Mouse (Mus musculus): Measurements from ENCODE around the gene Grasp.
A peak's percentile ranks its signal among the peaks of the same experiment; 100 is the strongest.

The Grasp gene

DNA sequence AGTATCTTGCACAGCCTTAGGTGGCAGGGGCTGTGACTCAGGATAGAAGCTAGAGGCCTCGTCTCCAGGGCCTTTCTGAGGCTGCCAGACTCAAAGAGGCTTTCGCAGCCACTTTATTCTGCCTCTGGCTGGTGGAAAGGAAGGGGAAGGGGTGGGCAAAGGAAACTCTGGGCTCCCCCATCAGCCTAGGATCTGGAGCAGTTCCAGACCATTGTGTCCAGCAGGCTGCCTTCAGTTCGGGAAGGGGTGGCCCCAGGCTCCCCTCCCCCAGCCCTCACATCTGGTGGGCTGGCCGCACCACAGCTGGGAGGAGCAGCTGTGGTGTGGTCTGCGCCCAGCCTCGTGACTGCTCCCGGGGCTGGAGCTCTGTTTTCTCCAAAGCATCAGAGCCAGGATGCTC, 4.0 kb downstream of the Grasp start:
- DNase-seq (ENCODE audit: low read depth, low spot score) = no peak

DNA sequence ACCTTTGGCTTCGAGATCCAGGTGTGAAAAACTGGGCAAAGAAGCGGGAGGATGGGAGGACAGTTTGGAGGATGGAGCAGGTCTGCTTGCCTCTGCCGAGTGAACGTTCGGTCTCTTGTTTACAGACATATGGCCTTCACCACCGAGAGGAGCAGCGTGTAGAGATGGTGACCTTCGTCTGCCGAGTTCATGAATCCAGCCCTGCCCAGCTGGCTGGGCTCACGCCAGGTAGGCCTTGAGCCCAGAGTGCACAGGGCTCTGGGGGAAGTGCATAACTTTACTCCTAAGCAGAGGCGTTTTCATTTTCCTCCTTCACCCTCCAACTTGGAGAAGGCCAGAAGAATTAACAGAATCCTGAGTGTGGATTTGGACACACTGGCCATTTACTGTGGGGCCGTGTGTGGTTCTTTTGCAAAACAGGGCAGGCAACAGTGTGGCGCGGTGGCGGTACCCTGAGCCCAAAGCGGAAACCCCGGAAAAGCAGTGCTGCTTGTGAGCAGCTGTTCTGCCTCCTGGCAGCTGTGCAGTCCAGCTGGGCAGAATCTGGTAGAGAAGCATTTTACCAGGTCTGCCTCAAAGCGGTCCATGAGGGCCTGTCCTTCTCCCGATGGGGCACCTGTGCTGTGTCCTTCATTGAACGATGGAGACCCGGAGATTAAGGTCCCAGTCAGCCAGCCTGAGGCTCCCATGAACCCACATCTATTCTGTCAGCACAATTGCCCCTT, 5.0 kb downstream of the Grasp start:
- no peak for DNase-seq (ENCODE audit: low read depth, low spot score)

DNA sequence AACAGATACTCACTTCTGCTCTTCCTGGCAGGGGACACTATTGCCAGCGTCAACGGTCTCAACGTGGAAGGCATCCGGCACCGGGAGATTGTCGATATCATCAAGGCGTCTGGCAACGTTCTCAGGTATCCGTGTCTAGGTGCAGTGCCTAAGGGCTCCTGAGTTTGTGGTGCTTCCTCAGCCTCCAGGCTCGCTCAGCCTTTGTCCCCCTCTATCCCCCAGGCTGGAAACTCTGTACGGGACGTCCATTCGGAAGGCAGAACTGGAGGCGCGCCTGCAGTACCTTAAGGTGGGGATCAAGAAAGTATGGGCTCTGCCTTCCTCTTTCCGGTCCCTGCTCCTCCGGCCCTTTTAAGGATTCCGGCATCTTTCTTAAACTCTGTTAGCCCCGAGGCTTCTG, 6.5 kb downstream of the Grasp start:
- DNase-seq (ENCODE audit: low read depth, low spot score) = no peak

DNA sequence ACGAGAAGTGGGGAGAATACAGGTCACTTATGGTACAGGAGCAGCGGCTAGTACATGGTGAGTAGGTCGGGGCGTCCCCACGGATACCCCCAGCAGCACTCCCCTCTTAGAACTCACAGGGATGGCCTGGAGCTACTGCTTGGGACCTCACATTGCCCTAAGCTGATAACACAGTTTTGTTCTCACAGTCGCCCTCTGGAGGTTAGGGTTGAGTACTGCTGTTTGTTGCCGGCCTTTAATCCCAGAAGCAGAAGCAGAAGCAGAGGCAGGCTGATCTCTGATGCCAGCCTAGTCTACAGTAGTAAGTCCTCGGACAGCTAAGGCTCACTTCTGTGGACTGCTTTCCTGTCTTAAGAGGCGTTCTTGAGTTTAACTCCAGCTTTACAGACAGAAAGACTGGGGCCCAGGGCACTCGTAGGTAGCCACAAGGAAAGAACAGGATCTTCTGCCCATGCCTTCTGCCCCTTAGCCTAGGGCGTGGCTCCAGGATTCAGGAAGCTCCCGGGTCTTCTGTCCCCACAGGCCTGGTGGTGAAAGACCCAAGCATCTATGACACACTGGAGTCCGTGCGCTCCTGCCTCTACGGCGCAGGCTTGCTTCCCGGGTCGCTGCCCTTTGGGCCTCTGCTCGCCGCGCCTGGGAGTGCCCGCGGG, 7.1 kb downstream of the Grasp start:
- peak; percentile 73 for DNase-seq (ENCODE audit: low read depth, low spot score)

DNA sequence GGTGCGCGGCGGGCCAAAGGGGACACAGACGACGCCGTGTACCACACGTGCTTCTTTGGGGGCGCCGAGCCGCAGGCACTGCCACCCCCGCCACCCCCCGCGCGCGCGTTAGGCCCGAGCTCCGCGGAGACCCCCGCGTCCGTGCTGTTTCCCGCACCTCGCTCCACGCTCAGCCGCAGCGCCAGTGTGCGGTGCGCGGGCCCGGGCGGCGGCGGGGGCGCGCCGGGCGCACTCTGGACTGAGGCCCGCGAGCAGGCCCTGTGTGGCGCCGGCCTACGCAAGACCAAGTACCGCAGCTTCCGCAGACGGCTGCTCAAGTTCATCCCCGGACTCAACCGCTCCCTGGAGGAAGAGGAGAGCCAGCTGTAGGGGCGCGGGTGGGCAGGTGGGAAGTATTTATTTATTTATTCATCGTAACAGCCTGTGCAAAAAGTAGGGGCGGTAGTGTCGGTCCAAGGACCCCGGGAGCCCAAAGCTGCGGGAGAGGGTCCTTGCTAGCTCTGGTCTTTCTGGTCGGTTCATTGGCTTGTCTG, 7.7 kb downstream of the Grasp start:
- DNase-seq (ENCODE audit: low read depth, low spot score) = no peak

DNA sequence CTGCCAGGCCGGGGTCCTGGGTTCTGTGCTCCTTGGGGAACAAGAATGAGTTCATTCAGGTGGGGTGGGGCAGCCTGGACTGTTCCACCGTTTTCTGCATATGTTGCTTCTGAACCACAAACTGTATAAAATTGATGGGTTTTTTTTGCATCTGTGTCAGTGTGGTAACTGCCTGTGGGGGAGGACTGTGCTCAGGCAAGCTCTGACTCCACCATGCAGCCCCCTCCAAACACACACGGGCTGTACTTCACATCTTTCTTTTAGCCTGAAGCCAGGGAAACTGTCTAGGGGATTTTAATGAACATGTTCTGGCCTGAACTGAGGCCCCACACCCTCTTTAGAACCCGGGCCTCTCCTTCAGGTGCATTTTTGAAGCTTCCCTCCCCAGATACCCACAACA, 8.6 kb downstream of the Grasp start:
- DNase-seq (ENCODE audit: low read depth, low spot score) = no peak

DNA sequence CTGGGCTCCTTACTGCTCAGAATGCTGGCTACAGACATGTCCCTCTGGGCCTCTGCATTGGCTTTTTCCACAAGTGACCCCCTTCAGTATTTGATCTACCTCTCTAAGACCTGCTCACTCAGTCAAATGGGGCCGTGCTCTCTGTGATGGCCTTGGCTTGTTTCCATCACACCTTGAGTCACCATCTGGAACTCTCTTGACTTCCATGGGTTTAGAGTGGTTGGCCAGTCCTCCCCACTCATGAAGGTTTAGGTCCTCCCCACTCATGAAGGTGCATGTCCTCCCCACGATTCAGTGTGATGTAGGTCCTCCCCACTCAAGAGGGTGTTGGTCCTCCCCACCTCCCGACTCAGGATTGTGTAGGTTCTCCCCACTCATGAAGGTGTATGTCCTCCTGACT, 9.2 kb downstream of the Grasp start:
- no peak for DNase-seq (ENCODE audit: low read depth, low spot score)

DNA sequence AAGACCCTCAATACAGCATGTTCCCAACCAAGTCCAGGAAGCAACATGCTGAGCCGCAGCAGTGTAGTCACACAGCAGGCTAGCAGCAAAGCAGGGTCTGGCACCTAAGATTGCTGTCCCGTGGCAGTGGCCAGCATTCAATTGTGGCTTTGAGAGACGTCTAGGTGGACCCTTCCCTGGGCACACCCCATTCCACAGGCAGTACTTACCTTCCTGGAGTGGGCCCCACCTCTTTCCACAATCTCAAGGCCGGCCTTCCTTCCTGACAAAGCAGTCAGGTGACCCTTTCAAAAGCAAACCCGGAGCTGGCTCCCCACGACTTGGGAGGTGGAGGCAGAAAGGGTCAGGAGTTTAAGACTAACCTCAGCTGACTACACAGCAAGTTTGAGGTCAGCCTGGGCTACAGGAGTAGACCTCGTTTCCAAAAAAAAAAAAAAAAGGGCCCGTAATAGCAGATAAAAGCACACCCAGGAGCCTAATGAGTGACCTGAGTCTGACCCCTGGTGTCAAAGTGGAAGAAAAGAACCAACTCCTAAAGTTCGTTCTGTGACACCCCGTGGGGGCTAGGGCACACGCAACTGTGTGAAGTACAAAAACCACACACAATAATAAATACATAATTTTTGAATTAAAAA, 9.8 kb downstream of the Grasp start:
- DNase-seq (ENCODE audit: low read depth, low spot score) = no peak

DNA sequence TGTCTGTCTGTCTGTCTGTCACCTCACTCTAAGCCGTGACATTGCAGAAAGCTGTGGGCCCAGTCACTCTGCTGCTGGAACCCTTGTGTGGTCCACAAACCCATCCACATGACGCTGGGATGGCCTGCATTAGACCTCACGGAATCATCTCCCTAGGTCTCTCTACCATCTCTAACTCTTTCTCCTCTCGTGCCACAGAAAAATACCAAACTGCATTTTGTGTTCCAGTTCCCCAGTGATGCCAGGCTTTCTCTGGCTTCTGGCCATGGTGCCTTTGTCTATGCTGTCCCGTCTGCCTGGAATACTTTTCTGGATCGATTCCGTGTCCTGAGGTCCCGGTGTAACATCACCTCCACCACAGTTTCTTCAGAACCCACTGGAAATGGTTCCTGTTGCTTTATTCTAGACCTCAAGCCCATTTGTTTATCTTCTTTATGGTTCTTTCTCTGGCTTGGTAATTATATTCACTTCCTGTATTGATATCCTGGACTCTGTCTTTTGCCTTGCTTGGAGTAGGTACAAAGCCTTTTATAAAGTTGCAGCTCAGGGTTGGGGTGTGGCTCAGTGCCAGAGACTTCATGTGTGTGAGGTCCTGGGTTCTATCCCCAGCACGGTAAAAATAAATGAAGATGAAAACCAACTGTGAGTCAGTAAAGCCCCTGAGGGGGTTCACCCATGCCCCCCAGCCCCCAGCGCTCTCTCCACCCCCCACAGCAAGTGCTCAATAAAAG, 10.8 kb downstream of the Grasp start:
- DNase-seq (ENCODE audit: low read depth, low spot score) = no peak

DNA sequence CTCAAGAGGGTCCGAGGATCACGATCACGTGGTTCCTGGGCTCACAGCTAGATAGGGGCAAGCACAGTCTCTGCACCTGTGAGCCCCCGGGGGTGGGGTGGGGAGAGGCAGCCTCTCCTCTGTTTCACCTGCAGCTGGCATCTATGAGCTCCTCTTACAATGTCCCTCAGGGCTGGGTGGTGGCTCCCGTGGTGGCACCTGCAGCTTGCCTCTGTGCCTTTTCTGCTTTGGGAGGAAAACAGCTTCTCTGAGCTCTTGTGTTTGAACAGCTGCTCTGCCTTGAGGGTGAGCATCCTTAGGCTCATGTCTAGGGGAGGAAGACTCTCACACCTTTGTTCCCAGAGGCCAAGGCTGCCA, 11.3 kb downstream of the Grasp start:
- DNase-seq (ENCODE audit: low read depth, low spot score) = no peak

DNA sequence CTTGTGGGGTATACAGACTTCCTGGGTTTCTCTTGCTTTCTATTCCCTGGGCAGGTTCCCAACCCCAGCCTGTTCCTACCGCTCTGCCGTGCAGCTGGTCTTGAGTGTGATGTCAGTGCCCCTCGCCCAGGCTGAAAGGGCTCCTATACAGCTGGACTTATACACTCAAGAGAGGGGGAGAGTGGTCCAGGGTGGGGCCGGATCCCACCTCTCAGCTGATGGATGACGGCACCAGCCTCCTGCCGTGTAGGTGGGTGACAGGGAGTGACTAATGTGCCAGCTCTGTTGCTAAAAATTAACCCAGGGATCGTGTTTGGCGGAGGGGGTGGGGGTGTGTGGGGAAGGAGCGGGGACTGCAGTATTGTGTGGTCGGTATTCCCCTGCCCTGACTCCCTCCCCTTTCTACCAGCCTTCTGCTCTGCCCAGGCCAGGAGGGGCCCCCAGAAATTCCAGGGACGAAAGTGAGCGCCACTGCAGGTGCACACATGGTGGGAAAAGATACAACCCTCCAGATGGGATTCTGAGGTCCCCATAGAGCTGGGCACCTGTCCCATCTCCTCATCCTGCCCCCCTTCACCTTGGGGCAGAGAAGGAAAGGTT, 11.8 kb downstream of the Grasp start:
- DNase-seq (ENCODE audit: low read depth, low spot score) = no peak

DNA sequence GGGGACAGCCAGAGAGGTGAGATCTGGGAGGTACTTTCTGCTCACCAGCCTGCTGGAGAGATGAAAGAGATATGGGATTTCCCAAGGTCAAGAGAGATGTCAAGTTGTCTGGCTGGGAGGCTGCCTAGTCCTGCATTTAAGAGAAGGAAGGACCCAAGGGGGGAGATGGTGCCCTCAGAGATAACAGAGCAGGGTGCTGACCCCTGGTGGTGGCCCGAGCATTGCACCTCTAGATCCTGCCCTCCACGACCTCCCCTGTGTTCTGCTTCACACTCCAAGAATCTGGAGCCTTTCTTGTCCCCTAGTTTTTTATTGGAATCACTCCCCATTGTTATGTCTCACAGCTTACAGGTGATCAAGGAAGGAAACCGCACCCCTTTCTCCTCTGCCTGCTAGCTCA, 12.9 kb downstream of the Grasp start:
- DNase-seq (ENCODE audit: low read depth, low spot score) = peak; percentile 83

DNA sequence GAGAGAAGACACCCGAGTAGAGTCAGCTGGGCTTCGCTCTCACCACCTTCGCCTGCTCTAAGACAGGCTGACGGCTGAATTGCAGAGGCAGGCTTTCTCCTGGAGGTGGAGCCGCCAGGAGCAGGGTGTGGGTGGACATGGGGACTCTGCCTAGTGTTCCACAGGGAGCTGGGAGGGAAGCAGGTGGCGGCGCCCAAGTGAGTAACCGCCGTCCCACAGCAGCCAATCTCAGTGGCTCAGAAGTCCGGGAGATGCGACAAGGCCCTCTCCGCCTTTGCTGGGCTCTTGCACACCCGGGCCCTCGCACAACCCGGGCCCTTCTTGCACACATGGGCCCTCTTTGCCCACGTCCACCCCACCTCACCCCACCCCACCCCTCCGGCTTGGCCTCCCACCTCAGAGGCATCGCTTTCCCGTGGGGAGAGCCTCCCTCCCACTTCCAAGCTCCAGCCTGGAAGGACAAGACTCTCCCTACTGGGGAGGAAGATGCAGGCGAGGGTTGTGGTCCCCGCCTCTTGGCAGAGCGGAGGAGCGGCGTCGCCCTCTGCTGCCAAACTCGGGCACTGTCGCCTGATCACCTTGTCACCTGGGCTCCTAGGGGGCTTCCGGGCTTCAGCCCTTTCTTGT, 15.0 kb downstream of the Grasp start:
- DNase-seq (ENCODE audit: low read depth, low spot score) = peak; percentile 46

DNA sequence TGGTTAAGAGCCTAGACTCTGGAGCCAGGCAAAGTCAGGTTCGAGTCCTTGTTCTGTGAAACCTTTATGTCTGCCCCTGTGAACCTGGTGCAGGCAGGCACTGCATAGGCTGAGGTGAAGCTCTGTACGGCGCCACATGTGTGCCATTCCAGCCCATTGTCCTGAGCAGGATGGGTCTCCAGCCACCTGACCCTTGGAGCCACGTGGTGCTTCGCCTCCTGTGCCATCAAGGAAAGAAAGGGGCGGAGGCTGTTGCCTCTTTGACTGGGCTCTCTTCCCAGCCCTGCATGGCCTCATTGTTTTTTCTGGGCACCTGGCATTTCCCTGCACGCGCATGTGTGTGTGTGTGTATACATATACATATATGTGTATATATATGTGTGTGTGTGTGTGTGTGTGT, 15.8 kb downstream of the Grasp start:
- DNase-seq (ENCODE audit: low read depth, low spot score) = no peak

DNA sequence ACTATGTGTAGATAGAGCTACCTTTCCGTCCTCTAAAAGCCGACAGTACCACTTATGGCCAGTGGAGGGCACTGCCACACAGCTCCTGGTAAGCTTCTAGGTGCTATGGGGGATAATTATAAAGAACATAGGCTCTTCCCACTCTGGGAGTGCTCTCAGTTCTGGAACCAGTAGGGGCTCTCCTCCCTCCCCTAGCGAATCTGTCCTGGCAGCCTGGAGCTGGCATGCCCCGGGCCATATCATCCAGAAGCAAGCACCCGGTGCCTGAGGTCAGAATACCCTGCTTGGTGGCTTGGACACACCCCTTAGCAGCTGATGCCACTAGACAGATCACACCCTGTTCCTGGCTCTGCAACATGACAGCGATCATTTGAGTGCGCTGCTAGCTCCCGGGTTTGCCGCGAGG, 16.8 kb downstream of the Grasp start:
- peak; percentile 97 for DNase-seq (ENCODE audit: low read depth, low spot score)

DNA sequence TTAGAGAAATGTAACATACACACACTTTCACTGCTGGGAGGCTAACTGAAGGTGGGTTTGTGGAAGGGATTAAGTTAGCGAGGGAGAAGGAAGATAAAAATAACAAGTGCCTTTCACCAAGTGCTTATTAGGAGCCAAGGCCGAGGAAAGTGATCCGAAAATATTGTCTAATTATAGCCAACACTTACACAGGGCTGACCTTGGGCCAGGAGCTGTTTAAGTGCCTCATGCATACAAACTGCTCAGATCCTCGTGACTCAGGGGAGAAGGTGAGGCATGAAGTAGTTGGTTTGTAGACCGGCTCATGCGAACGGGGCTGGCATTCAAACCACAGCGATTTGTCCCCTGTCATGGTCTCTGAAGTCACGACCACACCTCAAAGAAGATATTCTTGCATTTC, 17.2 kb downstream of the Grasp start:
- DNase-seq (ENCODE audit: low read depth, low spot score) = no peak

DNA sequence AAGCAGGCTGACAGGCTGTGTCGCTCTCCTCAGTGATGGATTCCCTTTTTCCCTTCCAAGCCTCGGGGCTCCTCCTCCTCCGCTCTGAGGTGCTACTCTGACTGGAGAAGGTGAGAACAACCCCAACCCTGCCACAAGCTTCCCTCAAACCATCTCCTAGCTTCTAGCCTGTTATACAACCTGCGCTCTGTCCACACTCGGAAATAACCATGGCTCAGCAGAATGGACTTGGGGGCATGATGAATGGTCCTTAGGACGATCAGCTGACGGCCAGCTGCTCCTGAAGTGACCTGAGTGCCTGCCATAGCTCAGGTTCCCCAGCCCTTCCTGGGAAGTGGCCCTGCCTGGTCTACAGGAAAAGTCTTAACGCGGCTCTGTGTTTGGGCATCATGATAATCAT, 17.9 kb downstream of the Grasp start:
- no peak for DNase-seq (ENCODE audit: low read depth, low spot score)

DNA sequence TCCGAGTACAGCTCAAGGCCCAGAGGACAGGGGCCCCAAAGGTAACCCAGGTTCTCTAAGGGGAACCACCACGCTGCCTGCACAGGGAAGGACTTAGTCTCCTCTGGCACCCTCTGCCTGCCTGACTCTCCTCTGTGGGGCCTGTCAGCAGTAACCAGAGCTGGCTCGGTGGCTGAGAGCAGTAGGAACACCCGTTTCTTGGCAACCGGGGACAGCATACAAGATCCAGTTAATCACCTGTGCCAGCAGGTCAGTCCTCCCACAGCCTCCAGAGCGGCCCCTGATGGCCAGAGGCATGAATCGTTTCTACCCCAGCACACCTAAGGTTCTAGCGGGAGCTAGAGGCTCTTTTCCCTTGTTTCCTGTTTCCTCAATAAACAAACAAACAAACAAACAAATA, 18.7 kb downstream of the Grasp start:
- DNase-seq (ENCODE audit: low read depth, low spot score) = peak; percentile 36

DNA sequence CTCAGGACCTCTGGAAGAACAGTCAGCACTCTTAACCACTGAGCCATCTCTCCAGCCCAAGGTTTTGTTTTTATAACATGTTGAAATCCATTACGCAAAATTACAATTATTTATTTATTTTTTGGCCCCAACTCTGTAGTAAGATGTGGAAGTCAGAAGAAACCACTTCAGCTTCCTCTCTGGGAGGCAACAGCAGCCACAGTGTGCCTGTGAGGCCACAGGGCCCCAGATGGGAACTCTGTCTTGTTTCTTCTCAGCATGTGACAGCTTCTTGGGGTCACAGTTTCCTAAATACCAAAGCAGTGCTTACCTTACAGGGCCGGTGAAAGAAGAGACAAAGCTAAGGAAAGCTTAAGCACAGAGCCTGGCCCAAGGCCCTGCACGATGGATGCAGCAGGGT, 20.0 kb downstream of the Grasp start:
- no peak for DNase-seq (ENCODE audit: low read depth, low spot score)

DNA sequence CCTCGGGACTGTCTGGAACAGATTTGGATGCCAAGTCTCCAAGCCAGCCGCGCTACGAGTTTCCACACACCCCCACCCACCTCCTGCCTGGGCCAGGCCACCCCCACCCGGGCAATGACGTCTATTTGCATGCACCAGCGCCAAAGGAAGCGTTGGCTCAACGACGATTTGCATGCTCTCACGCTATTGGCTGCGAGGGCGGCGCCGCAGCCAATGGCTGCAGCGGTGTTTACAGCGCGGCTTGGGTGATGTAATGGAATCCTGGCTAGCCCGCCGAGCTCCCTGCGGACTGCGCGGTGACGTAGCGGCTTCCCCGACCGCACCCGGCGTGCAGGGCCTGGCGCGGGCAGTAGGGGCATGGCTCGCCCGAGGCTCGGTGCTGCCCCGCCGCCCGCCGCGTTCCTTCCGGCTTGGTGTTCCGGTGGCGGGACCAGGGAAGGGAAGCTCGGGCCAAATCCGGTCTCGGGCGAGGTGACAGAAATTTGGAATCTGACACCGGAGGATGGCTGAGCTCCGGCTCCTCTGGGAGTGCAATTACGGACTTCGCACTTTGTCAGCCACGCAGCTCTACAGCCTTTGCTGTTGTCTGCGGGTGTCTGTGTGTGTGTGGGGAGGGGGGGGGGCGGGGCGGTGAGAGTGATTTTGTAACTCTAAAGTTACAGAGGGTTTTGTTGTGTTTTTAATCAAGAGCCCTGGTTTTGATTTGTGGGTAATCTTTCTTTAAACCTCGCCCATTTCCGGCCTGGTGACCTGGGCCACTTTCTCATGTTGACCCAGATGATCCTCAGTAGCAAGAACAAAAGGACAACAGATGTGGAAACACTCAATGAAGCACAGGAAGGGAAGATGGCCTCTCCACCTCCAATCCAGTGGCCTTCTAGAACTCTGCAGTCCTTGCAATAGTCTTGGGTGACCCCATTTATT, 22.5 kb downstream of the Grasp start:
- peak; percentile 99 for DNase-seq (ENCODE audit: low read depth, low spot score)

Measured in 3T3-L1 (cell line).